22 mouse cellular contexts compared by ENCODE assay signal in the genomic region with DNA sequence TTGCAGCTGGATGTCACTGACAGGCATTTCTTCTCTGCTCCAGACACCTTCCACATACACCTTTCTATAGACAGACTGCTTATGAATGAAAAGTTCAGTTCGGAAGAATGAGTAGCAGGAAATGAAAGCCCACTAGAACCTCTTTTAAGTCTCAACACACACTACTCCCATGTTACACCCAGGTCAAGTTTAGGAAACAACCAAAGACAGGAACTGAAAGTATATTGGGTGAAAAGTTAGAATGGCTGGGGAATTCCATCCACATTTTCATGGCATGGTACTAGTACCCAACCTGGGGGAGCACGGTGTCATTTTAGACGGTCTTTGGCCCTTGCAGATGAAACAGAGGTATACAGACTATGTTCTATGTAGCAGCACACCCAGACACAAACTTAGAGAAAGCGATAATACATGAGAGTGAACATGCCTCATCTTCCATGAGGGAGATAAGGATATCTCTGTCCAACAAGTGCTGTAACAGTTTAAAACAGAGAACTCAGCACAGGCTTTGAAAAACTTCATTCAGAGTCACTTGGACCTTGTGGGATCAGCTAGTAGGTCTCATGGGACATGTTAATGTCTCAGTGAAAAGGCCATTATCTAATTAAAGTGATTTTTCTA. TPM values are rescaled to one million over a fixed set of nuclear protein-coding genes. Genes with fewer than 3 reads are reported as not detected.
"Had no signal": no experiment of that assay in that cellular context is flagged by ENCODE, and none has a peak within 500 bp of the region (broad histone marks: within the 10 kb centered on the region; RNA-seq: fewer than 3 reads in every experiment).

No protein-coding gene starts in this region.

- H3K4me1 ChIP-seq: intestine, embryonic 15.5 days; kidney, embryonic 15.5 days; limb, embryonic 12.5 days; limb, embryonic 15.5 days; stomach, embryonic 15.5 days had no signal

- H3K4me2 ChIP-seq: intestine, embryonic 15.5 days; kidney, embryonic 15.5 days; limb, embryonic 12.5 days; limb, embryonic 15.5 days; midbrain, embryonic 11.5 days; stomach, embryonic 15.5 days had no signal

- H3K9ac ChIP-seq: intestine, embryonic 15.5 days; kidney, embryonic 15.5 days; limb, embryonic 12.5 days; limb, embryonic 15.5 days; stomach, embryonic 15.5 days had no signal

- DNase-seq: kidney, adult 11 months; kidney, adult 8-10 months; kidney, postnatal 10 days; kidney, postnatal 36 days; layer of hippocampus, postnatal 36 days; left cerebral cortex, postnatal 4 days; lung, adult 2 months; lung, postnatal 14 days; lung, postnatal 4 days; midbrain, embryonic 14.5 days; right cerebral cortex, adult 18-20 months; right cerebral cortex, postnatal 14 days; right cerebral cortex, postnatal 4 days; thymus, postnatal 25 days had no signal

- ATAC-seq: intestine, embryonic 15.5 days had no signal

- H3K27me3 ChIP-seq: intestine, embryonic 15.5 days; limb, embryonic 15.5 days; stomach, embryonic 15.5 days had no signal

- H3K27ac ChIP-seq: intestine, embryonic 15.5 days; kidney, embryonic 15.5 days; left cerebral cortex, adult 2 months; limb, embryonic 12.5 days; limb, embryonic 15.5 days; stomach, embryonic 15.5 days had no signal

- H3K4me3 ChIP-seq: intestine, embryonic 15.5 days; kidney, embryonic 15.5 days; left cerebral cortex, adult 2 months; limb, embryonic 12.5 days; limb, embryonic 15.5 days; stomach, embryonic 15.5 days had no signal

- H3K9me3 ChIP-seq: intestine, embryonic 15.5 days; kidney, embryonic 15.5 days; limb, embryonic 12.5 days; limb, embryonic 15.5 days; stomach, embryonic 15.5 days had no signal

- H3K36me3 ChIP-seq: intestine, embryonic 15.5 days; kidney, embryonic 15.5 days; limb, embryonic 12.5 days; limb, embryonic 15.5 days; stomach, embryonic 15.5 days had no signal

RNA-seq across cellular contexts. Expression of a gene that starts 28.5 kb away (rescaled TPM):
- total RNA-seq: megakaryocyte, adult 5-6 weeks had no signal
